Mouse (Mus musculus) G1E (cell line): ENCODE measurements around the gene Arhgap24. TPM values are rescaled to one million over a fixed set of nuclear protein-coding genes. Genes with fewer than 3 reads are reported as not detected.

ENCODE experiments used
- ATAC-seq: 2 replicates; pipeline ENCODE4 v1.8.0; 2016; ENCODE audit warnings: mild to moderate bottlenecking; ENCODE audit not compliant: insufficient number of reproducible peaks, poor library complexity, low FRiP score, severe bottlenecking; ENCODE audit errors: extremely low read depth
- DNase-seq: peaks from one replicate; pipeline ENCODE4 v3.0.0; 2012; ENCODE audit warnings: low spot score
- H3K27me3 ChIP-seq: 2 replicates; pipeline ENCODE4 v1.6.1; 2012; ENCODE audit warnings: mild to moderate bottlenecking, low read length, inconsistent platforms; ENCODE audit not compliant: insufficient read depth
- H3K36me3 ChIP-seq: replicated peaks from 2 replicates; pipeline ENCODE3; 2012; ENCODE audit warnings: mild to moderate bottlenecking, inconsistent platforms
- H3K4me1 ChIP-seq: 2 replicates; pipeline ENCODE4 v1.6.1; 2012; ENCODE audit warnings: low read depth, low read length, inconsistent platforms, mixed read lengths; ENCODE audit not compliant: insufficient read depth
- H3K4me3 ChIP-seq: 2 replicates; pipeline ENCODE4 v1.5.1; 2012; ENCODE audit warnings: low read depth, mild to moderate bottlenecking, inconsistent platforms, low read length, moderate library complexity, mixed read lengths
- H3K9me3 ChIP-seq: replicated peaks from 2 replicates; pipeline ENCODE4 v1.6.1; 2012; ENCODE audit warnings: inconsistent platforms
- CTCF ChIP-seq: IDR thresholded peaks from 2 replicates; pipeline ENCODE4 v1.5.1; 2012; ENCODE audit warnings: low read depth, low read length, inconsistent platforms, mixed read lengths
- GATA1 ChIP-seq: IDR thresholded peaks from 2 replicates; pipeline ENCODE4 v1.6.1; 2012; ENCODE audit warnings: borderline replicate concordance, low read length, inconsistent platforms, mixed read lengths
- GATA2 ChIP-seq: IDR thresholded peaks from 2 replicates; pipeline ENCODE4 v1.6.1; 2012; ENCODE audit warnings: low read depth, low read length, inconsistent platforms, borderline replicate concordance
- POLR2AphosphoS5 ChIP-seq: IDR thresholded peaks from 2 replicates; pipeline ENCODE4 v1.6.1; 2012; ENCODE audit warnings: low read depth, low read length, inconsistent platforms; ENCODE audit not compliant: insufficient replicate concordance
- TAL1 ChIP-seq: conservative IDR thresholded peaks from 2 replicates; pipeline ENCODE4 v1.6.1; 2012; ENCODE audit warnings: low read depth, low read length, inconsistent platforms, mixed read lengths
- polyA plus RNA-seq: library from polyadenylated mRNA; stranded (reverse); fragments of >175 nt; gene quantifications from 2 replicates; pipeline ENCODE4 v1.2.3, GENCODE M21; 2012
- total RNA-seq, 2 experiments: library from RNA; stranded (forward) in 1 of 2; stranded (reverse) in 1 of 2; fragments of 200-1000 nt in 1 of 2; fragments of >200 nt in 1 of 2; fragmentation: Nextera tagmentation in 1 of 2; gene quantifications; 2 replicates each; pipeline ENCODE4 v1.2.3; 2014 to 2017

The Arhgap24 gene
- total and polyA plus RNA-seq, 3 experiments = 0.22 TPM; not detected in 2

DNA sequence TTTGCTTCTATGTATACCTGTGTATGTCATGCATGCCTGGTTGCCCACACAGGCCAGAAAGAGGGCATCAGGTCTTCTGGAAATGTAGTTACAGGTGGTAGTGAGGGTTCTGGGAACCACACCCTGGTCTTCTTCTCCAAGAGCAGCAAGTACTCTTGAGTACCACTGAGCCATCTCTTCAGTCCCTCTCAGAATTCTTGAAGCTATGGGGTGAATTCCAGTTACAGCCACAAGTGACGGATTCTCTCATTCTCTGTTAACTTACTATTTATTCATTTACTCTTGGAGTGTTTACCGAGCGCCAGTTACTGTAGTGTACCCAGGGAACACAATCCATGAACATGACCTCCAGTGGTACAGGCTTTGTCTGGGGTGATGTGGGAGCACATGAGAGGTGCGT is 65.1 kb downstream of the Arhgap24 start:
- H3K4me3 ChIP-seq = no peak overlapping the region
- no peak for TF ChIP-seq CTCF
- TF ChIP-seq GATA1 = no peak
- TF ChIP-seq POLR2AphosphoS5 = no peak
- no peak for TF ChIP-seq TAL1
- TF ChIP-seq GATA2 = no peak
- peaks cover 22% of the 10 kb centered on the region for H3K9me3 ChIP-seq
- no peaks in the 10 kb centered on the region for H3K4me1 ChIP-seq
- no peaks in the 10 kb centered on the region for H3K27me3 ChIP-seq
- no peaks in the 10 kb centered on the region for H3K36me3 ChIP-seq
- DNase-seq (no peak), ATAC-seq (no peak)

DNA sequence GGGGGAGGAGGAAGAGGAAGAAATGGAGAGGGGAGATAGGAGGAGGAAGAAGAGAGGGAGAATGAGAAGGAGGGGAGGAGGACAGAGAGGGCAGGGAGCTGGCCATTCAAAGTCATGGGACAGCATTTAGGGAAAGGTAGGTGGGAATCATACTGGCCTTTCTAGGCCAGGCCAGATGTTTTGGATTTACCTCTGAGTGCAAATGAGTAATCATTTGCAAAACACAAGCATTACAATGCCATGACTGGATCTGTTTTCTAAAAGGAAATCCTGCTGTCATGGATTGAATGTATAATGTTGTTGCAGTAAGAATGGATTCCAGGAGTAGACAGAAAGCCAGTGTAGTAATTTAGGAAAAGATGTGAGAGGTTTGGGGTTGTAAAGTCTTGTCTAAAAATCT is 66.6 kb downstream of the Arhgap24 start:
- no peaks in the 10 kb centered on the region for H3K36me3 ChIP-seq
- ATAC-seq = no peak
- TF ChIP-seq GATA2 = no peak
- TF ChIP-seq POLR2AphosphoS5 = no peak
- no peak for TF ChIP-seq GATA1
- no peak for TF ChIP-seq TAL1
- no peak for TF ChIP-seq CTCF

DNA sequence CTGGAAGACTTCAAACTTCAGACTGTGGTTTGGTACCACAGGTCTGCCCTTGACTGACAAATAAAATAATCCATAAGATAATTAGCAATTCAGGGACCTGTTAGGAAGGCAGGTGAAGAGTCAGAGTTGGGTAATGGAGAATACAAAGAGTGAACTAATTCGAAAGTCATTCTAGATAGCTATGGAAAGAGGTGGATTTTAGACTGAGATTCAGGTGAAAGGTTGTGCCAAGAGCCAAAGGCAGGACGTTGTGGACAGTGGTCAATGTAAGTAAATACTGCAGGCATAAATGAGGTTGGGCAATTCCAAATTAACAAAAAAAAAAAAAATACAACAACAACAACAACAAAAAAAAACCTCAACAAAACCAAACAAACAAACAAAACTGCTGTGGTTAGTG is 67.2 kb downstream of the Arhgap24 start:
- Histone ChIP-seq H3K4me3 (no peak overlapping the region), H3K4me1 (no peaks in the 10 kb centered on the region), H3K36me3 (no peaks in the 10 kb centered on the region), H3K27me3 (no peaks in the 10 kb centered on the region), H3K9me3 (peaks cover 28% of the 10 kb centered on the region)
- DNase-seq (no peak), ATAC-seq (no peak)
- TF ChIP-seq GATA1 = no peak
- TF ChIP-seq CTCF = no peak
- no peak for TF ChIP-seq POLR2AphosphoS5
- TF ChIP-seq TAL1 = no peak
- TF ChIP-seq GATA2 = no peak

More for the DNA sequence above, 66.6 kb downstream of the Arhgap24 start:
- Histone ChIP-seq H3K4me3 (no peak overlapping the region), H3K9me3 (peaks cover 28% of the 10 kb centered on the region), H3K4me1 (no peaks in the 10 kb centered on the region), H3K27me3 (no peaks in the 10 kb centered on the region)
- DNase-seq = no peak

DNA sequence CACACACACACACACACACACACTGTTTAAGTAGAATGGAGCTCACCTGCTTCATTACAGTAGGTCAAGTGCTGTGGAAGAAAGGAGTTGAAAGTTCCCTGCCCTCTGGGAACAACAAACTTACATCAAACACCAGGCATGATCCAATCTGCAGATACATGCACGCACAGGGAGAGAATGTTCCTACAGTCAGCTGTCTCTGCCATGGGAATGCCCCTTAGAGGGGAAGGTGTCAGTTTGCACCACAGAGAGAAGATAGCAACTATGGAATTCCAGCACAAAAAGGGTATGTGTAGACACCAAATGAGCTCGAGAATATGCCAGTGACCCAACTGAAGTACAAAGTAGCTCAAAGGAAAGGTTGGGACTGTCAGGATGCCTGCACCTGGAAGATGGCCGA is 69.0 kb downstream of the Arhgap24 start:
- Histone ChIP-seq H3K4me3 (no peak overlapping the region), H3K27me3 (no peaks in the 10 kb centered on the region), H3K36me3 (no peaks in the 10 kb centered on the region), H3K4me1 (no peaks in the 10 kb centered on the region), H3K9me3 (peaks cover 25% of the 10 kb centered on the region)
- DNase-seq (no peak), ATAC-seq (no peak)
- TF ChIP-seq GATA2 = no peak

DNA sequence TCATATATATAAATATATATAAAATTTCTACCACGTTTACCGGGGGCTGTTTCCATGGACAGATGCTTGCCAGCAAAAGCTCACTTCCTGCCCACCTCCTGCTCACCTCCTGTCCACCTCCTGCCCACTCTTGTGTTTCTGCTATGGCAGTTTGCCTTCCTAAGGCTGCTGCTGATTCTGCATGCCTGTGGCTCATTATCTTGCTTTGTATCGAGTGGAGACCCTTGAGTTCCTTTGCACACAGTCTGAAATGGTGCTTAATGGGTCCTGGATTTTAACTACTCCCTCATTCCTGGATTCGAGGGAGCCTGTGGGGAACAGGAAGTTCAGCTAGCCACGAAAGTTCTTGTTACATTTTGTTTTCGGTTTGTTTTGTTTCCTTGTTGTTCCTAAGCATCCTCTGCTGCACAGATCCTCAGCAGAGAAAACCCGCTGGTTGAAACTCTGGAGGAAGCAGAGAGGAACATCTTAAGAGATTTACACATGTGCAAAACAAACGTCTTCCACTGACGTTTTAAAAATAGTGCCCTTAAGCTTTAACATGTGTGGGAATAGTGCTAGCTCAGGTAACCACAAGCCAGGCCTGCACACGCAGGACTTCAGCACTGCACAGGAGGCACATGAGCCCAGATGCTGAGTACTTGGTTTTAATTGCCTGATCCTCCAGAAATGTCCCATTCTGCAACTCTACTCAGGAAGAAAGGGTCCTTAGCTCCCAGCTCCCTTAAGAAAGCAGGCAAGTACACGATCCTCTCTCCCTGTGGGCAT is 69.9 kb downstream of the Arhgap24 start:
- ATAC-seq (no peak), DNase-seq (no peak)
- Histone ChIP-seq H3K4me1 (no peaks in the 10 kb centered on the region), H3K9me3 (peaks cover 25% of the 10 kb centered on the region), H3K27me3 (no peaks in the 10 kb centered on the region), H3K36me3 (no peaks in the 10 kb centered on the region), H3K4me3 (no peak overlapping the region)
- TF ChIP-seq GATA1 (no peak), POLR2AphosphoS5 (no peak)

DNA sequence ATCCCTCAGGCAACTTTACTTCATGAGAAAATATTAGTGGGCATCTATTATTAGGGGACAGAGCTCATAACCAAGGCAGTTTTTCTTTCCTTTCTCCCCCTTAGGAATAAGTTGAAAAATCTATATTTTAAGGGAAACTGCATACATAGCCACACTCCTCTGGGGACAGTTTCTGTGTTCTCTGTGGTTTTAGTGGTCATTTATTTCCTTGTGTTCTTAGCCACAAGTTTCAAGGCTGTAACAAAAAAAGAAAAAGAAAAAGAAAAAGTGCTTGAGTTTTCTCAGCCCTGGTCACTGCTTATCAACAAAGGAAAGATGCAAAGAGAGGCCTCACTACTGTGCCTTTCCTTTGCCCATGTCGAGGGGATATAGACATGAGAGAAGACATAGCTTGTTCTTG is 71.3 kb downstream of the Arhgap24 start:
- ATAC-seq = no peak
- no peaks in the 10 kb centered on the region for H3K27me3 ChIP-seq
- TF ChIP-seq TAL1 = no peak
- no peak for DNase-seq
- no peak overlapping the region for H3K4me3 ChIP-seq
- H3K9me3 ChIP-seq = peaks cover 20% of the 10 kb centered on the region
- H3K36me3 ChIP-seq = no peaks in the 10 kb centered on the region
- no peaks in the 10 kb centered on the region for H3K4me1 ChIP-seq

DNA sequence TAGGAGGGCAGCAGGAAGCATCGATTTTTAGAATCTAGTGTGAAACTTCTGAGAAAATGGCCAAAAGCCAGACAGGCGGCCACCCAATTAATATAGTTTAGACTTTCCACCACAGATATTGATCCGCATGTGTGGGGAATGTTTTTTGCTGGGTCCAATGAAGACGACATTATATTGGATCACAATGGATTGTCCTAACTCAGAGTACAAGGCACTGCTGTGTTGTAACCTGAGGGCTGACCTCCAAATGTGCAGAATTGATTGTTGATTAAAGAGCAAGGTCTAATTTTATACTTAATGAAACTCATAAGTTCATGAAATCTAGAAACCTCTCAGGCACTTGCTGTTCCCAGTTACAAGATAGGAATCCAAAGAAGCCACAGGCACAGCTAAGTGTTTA is 74.8 kb downstream of the Arhgap24 start:
- H3K4me1 ChIP-seq = no peaks in the 10 kb centered on the region
- no peak for DNase-seq
- no peak for TF ChIP-seq TAL1
- no peak for TF ChIP-seq GATA2
- no peak for TF ChIP-seq GATA1
- no peak for TF ChIP-seq CTCF
- TF ChIP-seq POLR2AphosphoS5 = no peak
- no peak for ATAC-seq
- H3K27me3 ChIP-seq = no peaks in the 10 kb centered on the region
- peaks cover 28% of the 10 kb centered on the region for H3K9me3 ChIP-seq
- no peaks in the 10 kb centered on the region for H3K36me3 ChIP-seq
- H3K4me3 ChIP-seq = no peak overlapping the region
